Mouse (Mus musculus) small intestine, adult 2 months (tissue): Measurements from ENCODE around the gene Arsg.

Source experiments
- CTCF ChIP-seq: fragments of 200-500 bp; IDR thresholded peaks from 2 replicates; pipeline ENCODE4 v1.5.1; 2012; ENCODE audit warnings: low read depth, mild to moderate bottlenecking, control low read depth, inconsistent platforms, low read length, moderate library complexity, mixed read lengths; ENCODE audit not compliant: insufficient replicate concordance, insufficient read length; ENCODE audit errors: extremely low read depth
- POLR2A ChIP-seq: fragments of 200-500 bp; IDR thresholded peaks from 2 replicates; pipeline ENCODE4 v1.6.1; 2012; ENCODE audit warnings: low read depth, mild to moderate bottlenecking, control low read depth, inconsistent platforms, low read length, moderate library complexity

DNA sequence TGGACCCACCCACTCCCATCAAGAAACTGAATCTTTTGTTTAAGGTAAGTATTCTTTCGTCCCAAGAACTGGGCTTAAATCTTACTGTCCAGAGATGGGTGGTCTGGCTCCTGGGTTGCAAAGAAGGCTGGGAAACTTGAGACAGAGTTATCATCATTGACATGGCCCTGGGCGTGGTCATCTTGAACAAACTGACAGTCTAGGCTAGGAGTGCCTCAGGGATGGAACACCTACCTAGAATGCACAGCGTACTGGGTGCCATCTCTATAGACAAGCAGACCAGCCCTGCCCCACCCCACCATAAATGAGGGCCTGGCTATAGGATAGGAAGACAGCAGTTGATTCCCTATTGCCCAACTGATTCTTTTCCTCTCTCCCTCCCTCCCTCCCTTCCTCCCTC is 44.6 kb downstream of the Arsg start:
- TF ChIP-seq POLR2A = no peak
- no peak for TF ChIP-seq CTCF
